Mouse (Mus musculus) frontal cortex, adult 2 months (tissue): ENCODE measurements at regions not wholly inside any gene's neighbourhood (a gene's known extent, or its start where the extent isn't known, plus 50 kb on each side); places are given as distances from the start of the nearest gene placed in this dataset.

Source experiments
- DNase-seq, 2 experiments: peaks; one replicate each; pipeline ENCODE4 v3.0.0; 2022; ENCODE audit warnings: low spot score in 1 of 2; ENCODE audit errors: extremely low spot score in 1 of 2

GRCm38 (mm10) chr11:63793732-63794503 lies 128.2 kb downstream of the Hs3st3b1 start:
- DNase-seq: no peak

GRCm38 (mm10) chr11:63812146-63812545 lies 109.9 kb downstream of the Hs3st3b1 start:
- DNase-seq: no peak

DNA sequence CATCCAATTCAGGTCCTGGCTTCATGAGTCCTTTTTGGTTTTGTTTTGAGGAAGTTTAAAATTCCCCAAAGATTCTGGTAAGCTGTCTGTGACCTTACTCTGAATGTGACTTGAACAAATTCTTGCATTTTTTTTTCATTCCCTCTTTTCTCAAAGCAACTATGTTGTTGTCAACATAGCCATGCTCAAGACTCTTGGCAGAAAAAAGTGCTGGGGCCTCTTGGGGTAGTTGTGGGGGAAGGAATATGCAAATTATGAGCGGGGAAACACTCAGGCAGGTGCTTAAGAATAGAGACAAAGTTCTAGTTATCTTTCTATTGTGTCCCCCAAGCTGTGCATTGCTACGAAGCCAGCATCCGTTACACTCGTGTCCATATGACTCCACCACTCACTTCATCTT lies 99.2 kb downstream of the Hs3st3b1 start:
- DNase-seq: no peak

DNA sequence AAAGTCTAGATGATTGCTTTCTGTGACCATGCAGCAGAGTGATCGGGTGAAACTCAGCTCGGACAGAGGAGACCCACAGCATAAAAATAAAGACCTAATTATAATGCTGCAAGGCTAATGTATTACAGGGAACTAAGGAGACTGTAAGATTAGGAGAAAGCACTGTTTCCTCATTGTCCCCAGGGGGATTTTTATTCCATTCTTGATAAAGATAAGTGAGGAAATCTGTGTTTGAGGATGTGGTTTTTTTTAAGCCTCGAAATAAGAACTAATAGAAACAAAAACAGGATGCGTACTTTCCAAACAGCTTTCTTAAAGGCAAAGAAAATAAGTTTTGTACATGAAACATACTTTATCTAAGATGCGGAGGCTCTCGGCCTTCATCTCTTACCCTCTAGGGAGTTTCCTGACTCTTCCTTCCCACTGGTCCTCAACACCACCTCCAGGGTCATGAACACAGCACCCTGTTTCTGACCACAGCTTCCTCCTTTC lies 94.8 kb downstream of the Hs3st3b1 start:
- DNase-seq: no peak

DNA sequence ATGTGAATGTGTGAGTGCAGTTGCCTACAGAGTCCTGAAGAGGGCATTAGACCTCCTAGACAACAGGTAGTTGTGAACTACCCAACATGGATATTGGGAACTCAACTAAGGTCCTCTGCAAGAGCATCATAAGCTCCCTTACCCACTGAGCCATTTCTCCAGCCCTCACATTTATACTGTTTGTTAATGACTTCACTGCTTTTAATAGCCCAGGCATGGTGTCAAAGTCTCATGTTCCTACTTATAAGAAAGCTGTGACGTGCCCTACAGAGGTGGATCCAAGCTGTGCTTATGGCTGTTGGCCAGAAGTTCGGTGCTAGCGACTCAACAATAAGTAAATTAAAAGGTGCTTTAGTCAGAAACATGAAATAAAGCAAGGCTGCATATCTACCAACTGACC lies 88.6 kb downstream of the Hs3st3b1 start:
- DNase-seq: no peak

DNA sequence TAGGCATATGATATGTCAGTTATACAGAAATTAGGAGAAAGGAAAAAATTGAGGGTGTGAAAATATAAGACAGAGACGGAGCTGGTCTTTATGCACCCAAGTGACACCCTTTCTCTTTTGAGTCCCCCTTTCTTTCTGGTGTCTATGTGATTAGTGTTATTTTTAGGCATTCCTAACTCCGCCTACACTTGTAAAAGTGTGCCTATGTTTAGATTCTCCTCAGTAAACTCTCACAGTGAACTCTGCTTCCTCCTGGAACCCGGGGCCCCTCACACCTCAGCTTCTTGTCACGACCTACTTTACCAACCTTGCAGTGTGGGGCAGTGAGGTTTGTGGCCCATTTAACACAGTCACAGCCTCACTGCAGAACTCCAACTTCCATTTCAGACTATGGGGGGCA lies 88.0 kb downstream of the Hs3st3b1 start:
- DNase-seq: no peak

- no peak for DNase-seq
Observed at GRCm38 (mm10) chr11:63834631-63835030, 87.5 kb downstream of the Hs3st3b1 start.
